Comparison of ENCODE assay signal across 8 mouse cellular contexts in the genomic region with DNA sequence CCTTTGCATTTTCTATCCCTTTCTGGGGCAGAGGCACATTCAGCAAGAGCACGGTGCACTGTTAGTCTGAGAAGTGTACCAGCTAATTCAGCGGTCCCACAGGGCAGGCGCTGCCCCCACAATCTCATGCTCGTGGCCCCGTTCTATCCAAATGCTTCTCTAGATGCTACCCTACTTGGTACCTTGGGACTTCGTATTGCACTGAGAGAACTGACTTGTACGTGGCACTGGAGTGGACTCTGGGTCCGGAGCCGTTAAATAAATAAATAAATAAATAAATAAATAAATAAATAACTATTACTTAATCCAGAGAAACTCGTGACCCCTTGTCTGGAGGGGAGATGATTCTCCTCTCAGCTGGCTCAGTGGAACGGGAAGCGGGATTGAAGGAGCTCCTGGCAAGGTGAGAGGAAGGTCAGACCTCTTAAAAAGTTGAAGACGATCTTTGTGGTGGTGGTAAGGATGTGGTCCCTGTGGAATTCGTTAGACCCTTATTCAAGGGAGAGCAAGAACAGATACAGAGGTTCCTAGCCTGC. TPM values are rescaled to one million over a fixed set of nuclear protein-coding genes. Genes with fewer than 3 reads are reported as not detected.
DNase-seq lines count a peak whose midpoint lies in the region; ATAC-seq and TF ChIP-seq lines count a peak whose summit lies in the region.
"Had no signal": no experiment of that assay in that cellular context is flagged by ENCODE, and none has a peak within 500 bp of the region (broad histone marks: within the 10 kb centered on the region; RNA-seq: fewer than 3 reads in every experiment).

No protein-coding gene starts in this region.

- no peak overlapping the region for H3K9ac ChIP-seq in embryonic facial prominence, embryonic 14.5 days (ENCODE audit: low read depth, low read length)
- 0 out of 2 replicates have a peak overlapping the region, but pooled peaks have one; percentile 38 for H3K9ac ChIP-seq in hindbrain, embryonic 15.5 days
- H3K9ac ChIP-seq in midbrain, embryonic 16.5 days (ENCODE audit: low read depth, low read length): peak overlapping the region; percentile 61; the same call in 1 of the 2 replicates
- H3K9ac ChIP-seq: embryonic facial prominence, embryonic 15.5 days had no signal

- H3K36me3 ChIP-seq in kidney, adult 2 months (ENCODE audit: control insufficient read depth, insufficient read depth, low read length): no peaks in the 10 kb centered on the region; the same call in 1 of the 2 replicates
- no peaks in the 10 kb centered on the region for H3K36me3 ChIP-seq in embryonic facial prominence, embryonic 14.5 days (ENCODE audit: control insufficient read depth, insufficient read depth, low read length)
- H3K36me3 ChIP-seq in hindbrain, embryonic 15.5 days: no peaks in the 10 kb centered on the region
- no peaks in the 10 kb centered on the region for H3K36me3 ChIP-seq in midbrain, embryonic 16.5 days (ENCODE audit: control insufficient read depth, insufficient read depth, low read length)
- H3K36me3 ChIP-seq: embryonic facial prominence, embryonic 15.5 days had no signal

- peaks cover 10% of the 10 kb centered on the region; the same call in 1 of the 2 replicates for H3K4me1 ChIP-seq in kidney, adult 2 months (ENCODE audit: control insufficient read depth, insufficient read depth, low read length)
- no peaks in the 10 kb centered on the region for H3K4me1 ChIP-seq in embryonic facial prominence, embryonic 14.5 days (ENCODE audit: control insufficient read depth, insufficient read depth, low read length)
- peaks cover 9% of the 10 kb centered on the region for H3K4me1 ChIP-seq in hindbrain, embryonic 15.5 days (replicated peaks)
- peaks cover 6% of the 10 kb centered on the region; the same call in 1 of the 2 replicates for H3K4me1 ChIP-seq in midbrain, embryonic 16.5 days (ENCODE audit: control insufficient read depth, insufficient read depth, low read length)

- TF ChIP-seq CTCF in kidney, adult 2 months (conservative IDR thresholded peaks at IDR 0.05; ENCODE audit: insufficient read depth, insufficient read length, low read depth, low read length): no peak

- TF ChIP-seq POLR2A in kidney, adult 2 months (IDR thresholded peaks at IDR 0.05; ENCODE audit: low read depth, low read length): no peak

- no peak for ATAC-seq in embryonic facial prominence, embryonic 14.5 days (ENCODE audit: low read depth)
- ATAC-seq in hindbrain, embryonic 15.5 days (ENCODE audit: low FRiP score, low read depth): no peak
- ATAC-seq in midbrain, embryonic 16.5 days: peak; percentile 13; the same call in 1 of the 2 replicates
- ATAC-seq in inflammation-experienced regulatory T-cells, adult 6 months: no peak

- H3K4me2 ChIP-seq in embryonic facial prominence, embryonic 14.5 days (ENCODE audit: low read depth, low read length): peak overlapping the region; percentile 70; the same call in 1 of the 2 replicates
- H3K4me2 ChIP-seq in hindbrain, embryonic 15.5 days: peak overlapping the region; percentile 85
- peak overlapping the region; percentile 92 for H3K4me2 ChIP-seq in midbrain, embryonic 16.5 days (ENCODE audit: low read length)

- peak overlapping the region; percentile 82 for H3K4me3 ChIP-seq in kidney, adult 2 months (ENCODE audit: insufficient read depth, low read depth, low read length)
- H3K4me3 ChIP-seq in embryonic facial prominence, embryonic 14.5 days (ENCODE audit: low read depth, low read length): peak overlapping the region; percentile 43; the same call in 1 of the 2 replicates
- H3K4me3 ChIP-seq in hindbrain, embryonic 15.5 days: peak overlapping the region; percentile 44
- H3K4me3 ChIP-seq in midbrain, embryonic 16.5 days (ENCODE audit: low read depth, low read length): peak overlapping the region; percentile 48

- no peaks in the 10 kb centered on the region for H3K27me3 ChIP-seq in kidney, adult 2 months (replicated peaks; ENCODE audit: control insufficient read depth, insufficient read depth, low read length)
- peaks cover 45% of the 10 kb centered on the region for H3K27me3 ChIP-seq in embryonic facial prominence, embryonic 14.5 days (replicated peaks; ENCODE audit: control insufficient read depth, insufficient read depth, low read length)
- H3K27me3 ChIP-seq in hindbrain, embryonic 15.5 days: peaks cover 44% of the 10 kb centered on the region
- peaks cover 25% of the 10 kb centered on the region for H3K27me3 ChIP-seq in midbrain, embryonic 16.5 days (ENCODE audit: control insufficient read depth, insufficient read depth, low read depth, low read length)

- peak overlapping the region; percentile 97 for H3K27ac ChIP-seq in kidney, adult 2 months (ENCODE audit: insufficient read depth, low read depth, low read length)
- no peak overlapping the region for H3K27ac ChIP-seq in embryonic facial prominence, embryonic 14.5 days (replicated peaks; ENCODE audit: low read depth, low read length)
- no peak overlapping the region for H3K27ac ChIP-seq in hindbrain, embryonic 15.5 days (replicated peaks)
- no peak overlapping the region for H3K27ac ChIP-seq in midbrain, embryonic 16.5 days (ENCODE audit: low read length)
- H3K27ac ChIP-seq: embryonic facial prominence, embryonic 15.5 days had no signal

- no peak for DNase-seq in kidney, adult 2 months
- DNase-seq in kidney, postnatal 4 days: no peak
- no peak for DNase-seq in embryonic facial prominence, embryonic 14.5 days (ENCODE audit: low spot score)
- DNase-seq in lung, postnatal 36 days: no peak

- no peaks in the 10 kb centered on the region for H3K9me3 ChIP-seq in embryonic facial prominence, embryonic 14.5 days (ENCODE audit: control insufficient read depth, low read length)
- H3K9me3 ChIP-seq in hindbrain, embryonic 15.5 days: no peaks in the 10 kb centered on the region
- no peaks in the 10 kb centered on the region for H3K9me3 ChIP-seq in midbrain, embryonic 16.5 days (replicated peaks; ENCODE audit: control insufficient read depth, low read length, poor library complexity, severe bottlenecking)
- H3K9me3 ChIP-seq: embryonic facial prominence, embryonic 15.5 days had no signal

- WGBS in kidney, adult 2 months: 25% methylated on average over 14 of the region's 14 CpGs
- WGBS in embryonic facial prominence, embryonic 14.5 days: 36% methylated on average over 14 of the region's 14 CpGs
- 36% methylated on average over 14 of the region's 14 CpGs for WGBS in hindbrain, embryonic 15.5 days
- WGBS in midbrain, embryonic 16.5 days: 31% methylated on average over 14 of the region's 14 CpGs

RNA-seq across cellular contexts. Expression of gene Slc9a3, which starts 0.6 kb away (rescaled TPM):
- 76.3 and 90.9 TPM in 2 replicates for polyA plus RNA-seq in kidney, adult 2 months (2012; rRNA removed)
- polyA plus RNA-seq in embryonic facial prominence, embryonic 14.5 days (2014; fragmentation: Nextera tagmentation; extraction: Ambion mirVana): not detected in 2 replicates
- 0.10 and 0.24 TPM in 2 replicates for polyA plus RNA-seq in hindbrain, embryonic 15.5 days (2015; fragmentation: Nextera tagmentation; extraction: Ambion mirVana)
- polyA plus RNA-seq in midbrain, embryonic 16.5 days (2015; fragmentation: Nextera tagmentation; extraction: Ambion mirVana): 0.13 and 0.41 TPM in 2 replicates
- under 1 TPM in 1 of 3 experiments, not detected in 2; 0.17 TPM for polyA plus RNA-seq in inflammation-experienced regulatory T-cells, adult 6 months (2017; shearing (Covaris generic))

RNA-seq across cellular contexts. Expression of gene Cep72, which starts 59.8 kb away (rescaled TPM):
- polyA plus RNA-seq in kidney, adult 2 months (2012; rRNA removed): 1.8 and 2.2 TPM in 2 replicates
- 10.7 and 12.8 TPM in 2 replicates for polyA plus RNA-seq in embryonic facial prominence, embryonic 14.5 days (2014; fragmentation: Nextera tagmentation; extraction: Ambion mirVana)
- polyA plus RNA-seq in hindbrain, embryonic 15.5 days (2015; fragmentation: Nextera tagmentation; extraction: Ambion mirVana): 6.5 and 7.8 TPM in 2 replicates
- 6.7 and 7.7 TPM in 2 replicates for polyA plus RNA-seq in midbrain, embryonic 16.5 days (2015; fragmentation: Nextera tagmentation; extraction: Ambion mirVana)
- polyA plus RNA-seq in inflammation-experienced regulatory T-cells, adult 6 months (2017; shearing (Covaris generic)): 10 to 100 TPM in 1 of 3 experiments, 1 to 10 TPM in 2; 3.9 to 17.1 (median 8.5) TPM

Comparison
In these comparisons a context has a peak if more than half of its experiments do, and no peak if none do; other contexts are left out.
1. RNA of gene Slc9a3, which starts 0.6 kb away (polyA plus RNA-seq): 76.3 to 90.9 TPM in kidney, adult 2 months; 0.13 to 0.41 TPM in midbrain, embryonic 16.5 days, 0.10 to 0.24 TPM in hindbrain, embryonic 15.5 days, not detected in embryonic facial prominence, embryonic 14.5 days and 0.17 TPM in inflammation-experienced regulatory T-cells, adult 6 months; every median in the first group is over 10 times any median in the second.
2. Peak in every context shown above with its lines, with median percentiles within 50 percentile points of each other: H3K4me3 ChIP-seq and H3K4me2 ChIP-seq.